In the genomic region with DNA sequence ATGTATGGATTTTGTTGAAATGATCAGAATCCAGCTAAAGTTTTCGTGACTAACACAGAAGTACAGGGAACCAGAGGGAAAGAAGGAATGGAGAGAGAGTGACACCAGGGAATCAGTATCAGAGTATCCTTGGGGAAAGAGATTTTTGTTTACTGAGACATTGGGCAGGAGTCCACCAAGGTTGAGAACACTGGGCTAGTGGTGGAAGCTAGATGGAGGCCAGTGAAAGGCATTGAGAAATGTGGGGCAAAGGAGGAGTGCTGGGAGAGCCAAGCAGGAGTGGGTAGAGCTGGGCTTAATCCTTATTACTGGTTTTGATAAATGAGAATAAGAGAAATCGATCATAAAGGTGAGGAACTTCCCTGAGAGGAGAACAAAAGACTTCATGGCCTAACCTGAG, we compare ENCODE assay signal across 9 mouse cellular contexts. TPM values are rescaled to one million over a fixed set of nuclear protein-coding genes. Genes with fewer than 3 reads are reported as not detected.
DNase-seq lines count a peak whose midpoint lies in the region; ATAC-seq lines count a peak whose summit lies in the region.
"Had no signal": no experiment of that assay in that cellular context is flagged by ENCODE, and none has a peak within 500 bp of the region (broad histone marks: within the 10 kb centered on the region; RNA-seq: fewer than 3 reads in every experiment).

No protein-coding gene starts in this region.

- H3K9ac ChIP-seq in hindbrain, embryonic 13.5 days, result no peak overlapping the region
- no peak overlapping the region for H3K9ac ChIP-seq in hindbrain, embryonic 12.5 days
- no peak overlapping the region for H3K9ac ChIP-seq in embryonic facial prominence, embryonic 13.5 days
- H3K9ac ChIP-seq in limb, embryonic 13.5 days, result no peak overlapping the region

- peaks cover 22% of the 10 kb centered on the region for H3K4me1 ChIP-seq in hindbrain, embryonic 13.5 days (replicated peaks)
- peaks cover 14% of the 10 kb centered on the region for H3K4me1 ChIP-seq in hindbrain, embryonic 12.5 days
- peaks cover 55% of the 10 kb centered on the region for H3K4me1 ChIP-seq in embryonic facial prominence, embryonic 13.5 days
- peaks cover 54% of the 10 kb centered on the region for H3K4me1 ChIP-seq in limb, embryonic 13.5 days

- no peak for ATAC-seq in hindbrain, embryonic 13.5 days (ENCODE audit: low FRiP score)
- no peak for ATAC-seq in hindbrain, embryonic 12.5 days (ENCODE audit: low FRiP score)
- ATAC-seq in embryonic facial prominence, embryonic 13.5 days (ENCODE audit: insufficient number of reproducible peaks, insufficient read depth, low FRiP score, low TSS enrichment, low read depth), result no peak
- ATAC-seq in limb, embryonic 13.5 days (ENCODE audit: low FRiP score, low read depth), result no peak

- no peaks in the 10 kb centered on the region for H3K9me3 ChIP-seq in hindbrain, embryonic 13.5 days
- no peaks in the 10 kb centered on the region for H3K9me3 ChIP-seq in hindbrain, embryonic 12.5 days (replicated peaks)
- H3K9me3 ChIP-seq in embryonic facial prominence, embryonic 13.5 days, result no peaks in the 10 kb centered on the region
- H3K9me3 ChIP-seq in limb, embryonic 13.5 days, result no peaks in the 10 kb centered on the region

- no peaks in the 10 kb centered on the region for H3K36me3 ChIP-seq in hindbrain, embryonic 13.5 days
- no peaks in the 10 kb centered on the region for H3K36me3 ChIP-seq in hindbrain, embryonic 12.5 days
- H3K36me3 ChIP-seq in embryonic facial prominence, embryonic 13.5 days, result peaks cover 5% of the 10 kb centered on the region; the same call in 1 of the 2 replicates
- peaks cover 5% of the 10 kb centered on the region for H3K36me3 ChIP-seq in limb, embryonic 13.5 days

- H3K4me2 ChIP-seq in hindbrain, embryonic 13.5 days, result peak overlapping the region; percentile 32; the same call in 1 of the 2 replicates
- no peak overlapping the region for H3K4me2 ChIP-seq in hindbrain, embryonic 12.5 days (replicated peaks)
- peak overlapping the region; percentile 68 for H3K4me2 ChIP-seq in embryonic facial prominence, embryonic 13.5 days
- H3K4me2 ChIP-seq in limb, embryonic 13.5 days (replicated peaks), result peak overlapping the region; percentile 80

- peak; percentile 91 for DNase-seq in adipocyte (ENCODE audit: low spot score)
- no peak for DNase-seq in c-Kit-positive CD71-positive TER-119-positive erythroid progenitor cells, embryonic 14.5 days (ENCODE audit: low spot score)
- no peak for DNase-seq in urinary bladder, postnatal 4 days (ENCODE audit: low spot score in 2 of 2)
- DNase-seq: cerebellum, adult 18-20 months; left cerebral cortex, postnatal 4 days had no signal

- no peak overlapping the region for H3K27ac ChIP-seq in hindbrain, embryonic 13.5 days
- H3K27ac ChIP-seq in hindbrain, embryonic 12.5 days, result no peak overlapping the region
- H3K27ac ChIP-seq in embryonic facial prominence, embryonic 13.5 days, result no peak overlapping the region
- H3K27ac ChIP-seq in limb, embryonic 13.5 days, result no peak overlapping the region

- no peak overlapping the region for H3K4me3 ChIP-seq in hindbrain, embryonic 13.5 days
- no peak overlapping the region for H3K4me3 ChIP-seq in hindbrain, embryonic 12.5 days
- H3K4me3 ChIP-seq in embryonic facial prominence, embryonic 13.5 days, result peak overlapping the region; percentile 65
- no peak overlapping the region; the same call in 1 of the 2 replicates for H3K4me3 ChIP-seq in limb, embryonic 13.5 days

- 0 out of 2 replicates have a peak, but pooled peaks cover 3% of the 10 kb centered on the region for H3K27me3 ChIP-seq in hindbrain, embryonic 13.5 days
- peaks cover 3% of the 10 kb centered on the region; the same call in 1 of the 2 replicates for H3K27me3 ChIP-seq in hindbrain, embryonic 12.5 days
- H3K27me3 ChIP-seq in embryonic facial prominence, embryonic 13.5 days, result no peaks in the 10 kb centered on the region
- no peaks in the 10 kb centered on the region for H3K27me3 ChIP-seq in limb, embryonic 13.5 days

- WGBS in hindbrain, embryonic 13.5 days, result 94% methylated on average over 2 of the region's 2 CpGs
- WGBS in hindbrain, embryonic 12.5 days, result 84% methylated on average over 2 of the region's 2 CpGs
- 80% methylated on average over 2 of the region's 2 CpGs for WGBS in embryonic facial prominence, embryonic 13.5 days
- WGBS in limb, embryonic 13.5 days, result 86% methylated on average over 2 of the region's 2 CpGs

RNA-seq across cellular contexts. Expression of a gene that starts 4.2 kb away (rescaled TPM):
- polyA plus RNA-seq in hindbrain, embryonic 13.5 days (2015; fragmentation: Nextera tagmentation; extraction: Ambion mirVana), result 22.3 and 23.3 TPM in 2 replicates
- 29.7 and 35.5 TPM in 2 replicates for polyA plus RNA-seq in hindbrain, embryonic 12.5 days (2016; fragmentation: Nextera tagmentation; extraction: Ambion mirVana)
- polyA plus RNA-seq in embryonic facial prominence, embryonic 13.5 days (2015; fragmentation: Nextera tagmentation; extraction: Ambion mirVana), result 72.6 and 87.7 TPM in 2 replicates
- polyA plus RNA-seq in limb, embryonic 13.5 days (2015; fragmentation: Nextera tagmentation; extraction: Ambion mirVana), result 55.3 and 62.0 TPM in 2 replicates
